Mouse (Mus musculus) heart, adult 2 months (tissue): ENCODE data around the gene Pfn3.

Source experiments
- CTCF ChIP-seq: fragments of 200-600 bp; IDR thresholded peaks from 2 replicates; pipeline ENCODE4 v1.8.1; 2022; ENCODE audit warnings: antibody characterized with exemption, mild to moderate bottlenecking, moderate library complexity
- POLR2A ChIP-seq: fragments of 200-500 bp; IDR thresholded peaks from 2 replicates; pipeline ENCODE4 v1.6.1; 2011; ENCODE audit warnings: mild to moderate bottlenecking, low read depth, low read length, control low read depth; ENCODE audit not compliant: insufficient read depth

DNA sequence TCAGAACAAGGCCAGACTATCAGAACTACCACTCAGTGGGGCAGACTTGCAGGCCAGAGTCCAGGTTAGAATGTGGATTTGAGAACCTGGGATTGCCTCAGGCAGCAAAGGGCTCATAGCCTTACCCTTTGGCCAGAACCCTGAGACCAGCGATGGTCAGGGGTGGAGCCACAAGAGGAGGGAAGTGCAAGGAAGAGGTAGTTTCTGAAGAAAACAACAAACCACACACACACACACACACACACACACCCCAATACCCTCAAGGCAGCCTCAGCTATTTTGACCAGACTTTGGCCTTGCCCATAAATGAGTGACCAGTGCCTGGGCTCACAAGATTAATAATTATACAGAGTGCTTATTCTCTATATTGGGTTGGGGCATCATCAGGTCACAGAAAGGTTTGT is 23.4 kb downstream of the Pfn3 start:
- TF ChIP-seq CTCF (no peak), POLR2A (no peak)
